Mouse (Mus musculus) CD4-positive, CD25-positive, alpha-beta regulatory T cell, adult 2 months (primary cell): Measurements from ENCODE around the gene Man1c1.
A peak's percentile ranks its signal among the peaks of the same experiment; 100 is the strongest.

Experiments
- DNase-seq: peaks from one replicate; pipeline ENCODE4 v3.0.0-alpha.2; 2012; ENCODE audit warnings: low read depth, low spot score

The Man1c1 gene

GRCm38 (mm10) chr4:134674970-134675369, 29.1 kb downstream of the Man1c1 start:
- DNase-seq: no peak

- no peak for DNase-seq
These were observed 30.1 kb downstream of the Man1c1 start for GRCm38 (mm10) chr4:134673882-134674463.

GRCm38 (mm10) chr4:134673151-134673550, 30.9 kb downstream of the Man1c1 start:
- DNase-seq: no peak

- DNase-seq: no peak
These were observed 31.8 kb downstream of the Man1c1 start for GRCm38 (mm10) chr4:134672326-134672725.

- DNase-seq: no peak
These were observed 32.4 kb downstream of the Man1c1 start for GRCm38 (mm10) chr4:134671660-134672173.

DNA sequence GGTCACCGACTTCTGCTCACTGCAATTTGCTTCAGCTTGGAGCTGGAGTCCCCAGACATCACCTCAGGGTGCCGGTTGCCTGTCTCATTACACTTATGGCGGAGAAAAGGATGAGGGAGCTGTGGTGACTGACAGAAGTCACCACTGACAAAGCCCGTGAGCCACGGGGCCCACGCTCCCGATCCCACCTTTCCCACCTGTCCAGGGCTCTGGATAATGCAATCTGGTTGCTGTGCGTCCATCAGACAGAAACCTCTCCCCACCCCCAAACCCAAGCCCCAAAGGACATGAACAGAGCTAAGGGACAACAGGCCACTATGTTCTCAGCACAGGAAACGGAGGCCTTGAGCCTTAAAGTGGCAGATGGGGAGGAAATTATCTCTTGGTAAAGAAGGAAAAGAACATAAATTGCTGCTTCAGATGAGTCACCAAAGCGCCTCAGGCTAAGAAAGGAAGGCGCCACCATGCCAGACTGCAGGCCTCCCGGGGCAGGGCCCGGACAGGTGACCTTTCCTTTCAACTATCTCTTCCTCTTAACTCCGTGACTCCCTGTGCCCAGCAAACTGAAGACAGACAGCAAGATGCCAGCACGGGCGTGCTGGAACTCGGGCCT, 34.2 kb downstream of the Man1c1 start:
- no peak for DNase-seq

- no peak for DNase-seq
These were observed 35.6 kb downstream of the Man1c1 start for GRCm38 (mm10) chr4:134668355-134669028.

DNA sequence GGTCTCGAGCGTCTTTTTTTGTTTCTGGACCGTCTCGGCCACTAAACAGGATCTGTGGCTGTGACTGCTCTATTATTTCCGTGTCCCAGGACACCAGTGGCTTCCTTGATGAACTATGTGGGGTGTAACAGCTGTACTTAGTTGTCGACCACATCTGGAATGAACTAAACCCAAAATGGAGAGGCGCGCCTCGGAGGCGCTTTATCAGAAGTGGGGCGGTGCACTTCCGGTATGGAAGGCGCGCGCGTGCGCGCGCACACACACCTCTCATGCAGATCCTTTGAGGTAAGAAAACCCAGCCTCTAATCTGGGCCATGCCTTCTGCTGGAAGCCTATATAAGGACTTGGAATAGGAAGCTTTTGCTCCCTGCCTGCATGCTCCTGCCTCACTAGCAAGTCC, 37.7 kb downstream of the Man1c1 start:
- DNase-seq: no peak

GRCm38 (mm10) chr4:134663052-134663451, 41.0 kb downstream of the Man1c1 start:
- DNase-seq: no peak

DNA sequence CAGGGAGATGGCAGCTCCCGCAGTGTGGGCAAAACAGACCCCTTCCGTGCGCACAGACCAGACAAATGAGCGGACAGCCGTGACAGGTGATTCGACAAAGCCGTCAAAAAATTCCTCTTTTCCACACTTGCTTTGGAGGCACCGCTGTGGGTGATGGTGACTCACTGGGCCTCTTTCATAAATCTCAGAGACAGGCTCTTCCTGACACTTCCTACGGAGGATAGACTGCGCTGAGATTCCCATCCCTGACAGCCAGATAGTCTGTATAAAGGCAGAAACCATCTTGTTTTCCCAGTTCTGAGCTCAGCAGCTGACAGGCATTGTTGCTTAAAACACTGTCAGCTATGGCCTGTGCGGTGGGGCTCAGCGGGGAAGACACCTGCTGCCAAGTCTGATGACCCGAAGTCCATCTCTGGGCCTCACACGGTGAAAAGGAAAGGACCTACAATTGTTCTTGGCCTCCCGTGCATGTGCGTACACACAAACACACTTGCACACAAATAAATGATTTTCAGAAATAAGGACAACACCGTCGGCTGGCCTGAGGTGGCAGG, 43.4 kb downstream of the Man1c1 start:
- DNase-seq: no peak

- DNase-seq: no peak
These were observed 44.5 kb downstream of the Man1c1 start for GRCm38 (mm10) chr4:134659354-134660301.

GRCm38 (mm10) chr4:134657473-134657872, 46.6 kb downstream of the Man1c1 start:
- no peak for DNase-seq

DNA sequence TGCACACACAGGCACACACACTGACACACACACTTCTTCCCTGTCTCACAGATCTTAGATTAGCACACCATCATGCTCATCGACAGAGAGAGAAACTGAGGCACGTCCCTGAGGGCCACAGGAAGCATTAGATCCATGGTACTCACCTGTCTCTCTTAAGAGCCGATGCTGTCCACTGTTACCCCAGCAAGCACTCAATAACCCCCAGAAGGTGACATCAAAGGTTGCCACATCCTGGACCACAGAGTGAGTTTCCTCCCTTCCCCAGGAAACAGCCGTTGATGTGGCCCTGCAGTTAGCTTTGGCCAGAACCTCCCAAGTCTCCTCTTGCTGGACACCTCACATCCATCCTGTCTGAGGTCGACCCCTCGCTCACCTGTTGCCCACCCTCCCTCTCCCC, 49.7 kb downstream of the Man1c1 start:
- DNase-seq: peak; percentile 35

DNA sequence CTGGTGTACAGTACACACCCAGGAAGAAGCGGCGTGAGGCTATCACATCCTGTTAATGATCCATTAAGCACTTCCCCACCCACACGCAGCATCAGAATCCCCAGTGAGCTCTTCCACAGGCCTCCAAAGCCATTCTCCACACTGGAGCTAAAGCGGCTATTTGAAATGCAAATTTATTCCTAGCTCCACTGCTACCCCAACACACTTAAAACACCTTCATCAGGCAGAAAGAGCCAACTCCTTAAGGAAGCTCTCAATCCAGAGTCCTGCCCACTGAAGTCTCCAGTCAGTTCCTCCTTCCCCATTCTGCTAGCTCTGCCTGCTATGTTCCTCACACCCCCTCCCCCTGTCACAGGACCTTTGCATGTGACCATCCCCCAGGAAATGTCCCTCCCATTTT, 51.4 kb downstream of the Man1c1 start:
- no peak for DNase-seq

- DNase-seq: peak; percentile 7
These were observed 51.9 kb downstream of the Man1c1 start for GRCm38 (mm10) chr4:134652151-134652550.

- no peak for DNase-seq
These were observed 52.7 kb downstream of the Man1c1 start for GRCm38 (mm10) chr4:134651358-134651757.

DNA sequence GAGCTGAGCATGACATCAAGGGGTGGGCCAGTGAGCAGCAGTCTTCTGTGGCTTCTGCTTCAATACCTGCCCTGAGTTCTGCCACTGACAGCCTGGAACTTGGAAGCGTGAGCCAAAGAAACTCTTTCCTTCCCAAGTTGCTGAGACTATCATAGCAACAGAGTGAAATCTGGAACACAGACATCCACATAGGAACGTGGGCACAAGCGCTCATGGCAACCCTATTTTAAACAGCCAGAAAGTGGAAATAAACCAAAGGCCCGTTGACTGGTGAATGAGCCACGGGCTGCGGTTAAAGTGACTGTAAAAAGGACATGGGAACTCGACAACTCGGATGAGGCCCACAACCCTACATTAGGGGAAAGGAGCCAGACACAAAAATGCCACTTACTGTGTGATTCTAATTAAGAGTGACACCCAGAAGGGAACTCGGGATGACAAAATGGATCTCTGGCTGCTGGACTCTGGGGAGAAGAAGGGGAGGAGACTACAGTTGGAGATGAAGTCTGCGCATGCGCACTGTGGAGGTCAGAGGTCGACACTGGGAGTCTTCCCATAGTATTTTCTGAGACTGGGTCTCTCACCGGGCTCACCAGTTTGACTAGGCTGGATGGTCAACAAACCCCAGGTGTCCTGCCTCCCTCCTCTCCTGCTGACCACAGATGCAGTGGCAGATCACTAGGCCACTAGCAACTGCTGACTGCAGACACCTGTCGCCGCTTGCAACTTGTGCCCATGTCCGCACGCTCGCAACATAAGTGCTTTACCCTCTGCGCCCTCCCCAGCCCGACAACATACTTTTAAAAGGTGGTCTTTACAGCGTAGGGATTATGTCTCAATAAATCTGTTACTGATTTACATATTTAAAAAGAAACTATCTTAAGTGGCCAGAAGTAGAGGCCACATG, 58.8 kb downstream of the Man1c1 start:
- no peak for DNase-seq

GRCm38 (mm10) chr4:134644410-134644809, 59.7 kb downstream of the Man1c1 start:
- no peak for DNase-seq

- peak; percentile 46 for DNase-seq
These were observed 62.2 kb downstream of the Man1c1 start for GRCm38 (mm10) chr4:134641711-134642516.

DNA sequence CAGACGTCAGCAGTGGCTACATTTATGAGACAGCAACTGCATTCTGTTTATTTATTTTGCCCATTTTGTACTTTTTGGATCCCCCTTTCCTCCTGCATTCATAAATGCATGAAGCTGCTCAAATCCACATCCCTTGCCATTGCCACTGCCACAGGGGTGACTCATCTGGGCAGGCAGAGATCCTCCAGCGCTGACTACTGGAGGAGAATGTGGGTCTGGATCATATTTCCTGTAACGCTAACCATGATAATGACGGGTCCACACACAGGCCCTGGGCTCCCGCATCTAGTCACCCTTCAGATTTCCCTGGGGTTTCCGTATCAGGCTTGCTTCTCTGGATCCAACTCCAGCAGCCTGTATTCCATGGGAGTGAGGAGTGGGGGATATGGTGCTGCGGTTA, 64.8 kb downstream of the Man1c1 start:
- DNase-seq: no peak
